Mouse (Mus musculus) thymus, adult 2 months (tissue): ENCODE data around the gene Umodl1.

Experiments used
- CTCF ChIP-seq: fragments of 200-500 bp; IDR thresholded peaks from 2 replicates; pipeline ENCODE4 v1.5.1; 2012; ENCODE audit warnings: mild to moderate bottlenecking, control low read depth, low read length, moderate library complexity, borderline replicate concordance; ENCODE audit not compliant: control insufficient read depth, poor library complexity, insufficient read depth; ENCODE audit errors: extremely low read depth
- POLR2A ChIP-seq: fragments of 200-500 bp; IDR thresholded peaks from 2 replicates; pipeline ENCODE4 v1.6.1; 2012; ENCODE audit warnings: mild to moderate bottlenecking, low read length, control low read depth, moderate library complexity; ENCODE audit not compliant: control insufficient read depth, poor library complexity, insufficient read depth; ENCODE audit errors: extremely low read depth

DNA sequence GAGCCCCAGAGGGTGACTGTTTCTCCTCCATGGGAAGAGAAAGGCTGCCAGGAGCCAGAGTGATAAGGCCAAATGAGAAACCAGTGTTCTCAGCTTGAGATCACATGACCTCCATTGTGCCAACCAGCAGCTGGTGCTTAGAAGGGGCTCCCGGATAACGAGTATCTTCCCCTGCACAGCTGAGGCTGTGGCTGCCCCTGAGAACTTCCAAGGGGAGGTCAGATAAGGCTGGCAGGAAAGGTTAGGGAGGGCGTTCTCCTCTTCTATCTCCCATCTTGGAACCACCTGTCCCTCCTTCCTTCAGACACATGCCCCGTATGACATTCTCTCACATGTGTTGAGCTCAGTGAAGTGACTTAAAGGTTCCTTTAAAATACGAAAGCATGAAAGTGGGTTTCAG is 79.7 kb downstream of the Umodl1 start:
- TF ChIP-seq POLR2A (no peak), CTCF (no peak)
